Mouse (Mus musculus) c-Kit-positive CD71-positive TER-119-negative erythroid progenitor cells, embryonic 14.5 days (primary cell): ENCODE data around the gene Tom1.

Experiments used
- DNase-seq: peaks from one replicate; pipeline ENCODE4 v3.0.0-alpha.2; 2013; ENCODE audit warnings: low read depth

Tom1 gene

GRCm38 (mm10) chr8:75033511-75034243, at the start of gene Tom1:
Gene Tom1 (plus strand): TSS chr8:75033705.
- DNase-seq, result peak; percentile 98

- no peak for DNase-seq
These were observed 46.1 kb upstream of the Tom1 start for GRCm38 (mm10) chr8:74987436-74987835.

- DNase-seq, result no peak
These were observed 43.5 kb upstream of the Tom1 start for GRCm38 (mm10) chr8:74990021-74990420.

- DNase-seq, result no peak
These were observed 40.4 kb upstream of the Tom1 start, which contains the start of gene Hmgxb4 for GRCm38 (mm10) chr8:74993081-74993474. Gene Hmgxb4 (plus strand): TSS chr8:74993356.

GRCm38 (mm10) chr8:74993475-74994451, 39.7 kb upstream of the Tom1 start:
- peak; percentile 71 for DNase-seq

GRCm38 (mm10) chr8:74994540-74994939, 39.0 kb upstream of the Tom1 start:
- DNase-seq, result no peak

GRCm38 (mm10) chr8:75000431-75000830, 33.1 kb upstream of the Tom1 start:
- no peak for DNase-seq

GRCm38 (mm10) chr8:75008826-75009225, 24.7 kb upstream of the Tom1 start:
- DNase-seq, result no peak

- no peak for DNase-seq
These were observed 19.9 kb upstream of the Tom1 start for GRCm38 (mm10) chr8:75013557-75013956.

- DNase-seq, result no peak
These were observed 19.5 kb upstream of the Tom1 start for GRCm38 (mm10) chr8:75013964-75014363.

- no peak for DNase-seq
These were observed 17.5 kb upstream of the Tom1 start for GRCm38 (mm10) chr8:75015981-75016380.

GRCm38 (mm10) chr8:75016422-75016821, 17.1 kb upstream of the Tom1 start:
- no peak for DNase-seq

- no peak for DNase-seq
These were observed 15.1 kb upstream of the Tom1 start for GRCm38 (mm10) chr8:75018274-75018972.

GRCm38 (mm10) chr8:75023660-75024316, 9.7 kb upstream of the Tom1 start:
- no peak for DNase-seq

- DNase-seq, result no peak
These were observed 7.7 kb upstream of the Tom1 start for GRCm38 (mm10) chr8:75025809-75026208.

- DNase-seq, result no peak
These were observed 3.0 kb upstream of the Tom1 start for GRCm38 (mm10) chr8:75030453-75031024.

- DNase-seq, result no peak
These were observed 544 bp upstream of the Tom1 start for GRCm38 (mm10) chr8:75032961-75033360.

GRCm38 (mm10) chr8:75034285-75034684, 780 bp downstream of the Tom1 start:
- DNase-seq, result no peak

- DNase-seq, result no peak
These were observed 2.1 kb downstream of the Tom1 start for GRCm38 (mm10) chr8:75035640-75036039.

- DNase-seq, result no peak
These were observed 5.0 kb downstream of the Tom1 start for GRCm38 (mm10) chr8:75038497-75038896.

GRCm38 (mm10) chr8:75039754-75040153, 6.2 kb downstream of the Tom1 start:
- no peak for DNase-seq
